Mouse (Mus musculus): ENCODE results near the gene Shh.

Gene Shh

DNA sequence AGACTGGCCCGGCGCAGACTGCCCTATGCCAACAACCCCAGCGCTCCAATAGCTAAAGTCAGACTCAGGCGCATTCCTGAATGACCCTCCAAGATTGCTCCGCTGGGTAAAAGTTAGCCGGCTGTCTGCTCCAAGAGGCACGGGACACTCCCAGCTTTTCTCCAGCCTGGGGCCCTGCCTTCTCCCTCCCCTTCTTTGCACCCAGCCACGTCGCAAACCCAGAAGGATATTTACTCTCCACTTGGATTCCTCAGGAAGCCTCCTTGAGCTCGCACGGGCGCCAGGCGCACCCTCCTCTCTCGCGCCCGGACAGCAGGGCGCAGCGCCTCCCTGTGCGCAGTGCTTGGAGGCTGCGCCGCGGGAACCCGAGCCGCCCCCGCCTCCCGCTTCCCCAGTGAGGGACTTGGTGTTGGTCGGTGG lies 8.2 kb downstream of the Shh start:
- DNase-seq: peak; percentile 8

DNA sequence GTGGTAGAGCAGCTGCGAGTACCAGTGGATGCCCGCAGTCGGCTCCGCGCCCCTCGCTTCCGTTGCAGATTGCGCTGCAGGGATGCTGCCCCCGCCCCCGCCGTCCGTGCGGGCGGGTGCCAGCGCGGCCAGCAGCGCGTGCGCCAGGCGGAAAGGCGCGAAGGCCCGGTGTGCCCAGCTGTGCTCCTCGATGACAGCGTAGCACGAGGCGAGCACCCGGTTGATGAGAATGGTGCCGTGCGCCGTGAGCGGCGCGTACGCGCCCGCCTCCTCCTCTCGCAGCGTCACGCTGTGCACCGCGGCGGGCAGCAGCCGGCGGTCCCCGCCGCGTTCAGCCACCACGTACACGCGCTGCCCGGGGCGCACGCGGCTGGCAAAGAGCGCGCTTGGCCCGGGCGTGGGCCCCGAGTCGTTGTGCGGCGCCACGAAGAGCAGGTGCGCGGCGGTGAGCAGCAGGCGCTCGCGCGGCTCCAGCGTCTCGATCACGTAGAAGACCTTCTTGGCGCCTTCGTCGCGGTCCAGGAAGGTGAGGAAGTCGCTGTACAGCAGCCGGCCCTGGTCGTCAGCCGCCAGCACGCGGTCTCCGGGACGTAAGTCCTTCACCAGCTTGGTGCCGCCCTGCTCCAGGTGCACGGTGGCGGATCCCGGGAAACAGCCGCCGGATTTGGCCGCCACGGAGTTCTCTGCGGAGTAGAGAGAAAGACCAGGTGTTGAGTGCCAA lies 9.0 kb downstream of the Shh start:
- DNase-seq: peak; percentile 1

DNA sequence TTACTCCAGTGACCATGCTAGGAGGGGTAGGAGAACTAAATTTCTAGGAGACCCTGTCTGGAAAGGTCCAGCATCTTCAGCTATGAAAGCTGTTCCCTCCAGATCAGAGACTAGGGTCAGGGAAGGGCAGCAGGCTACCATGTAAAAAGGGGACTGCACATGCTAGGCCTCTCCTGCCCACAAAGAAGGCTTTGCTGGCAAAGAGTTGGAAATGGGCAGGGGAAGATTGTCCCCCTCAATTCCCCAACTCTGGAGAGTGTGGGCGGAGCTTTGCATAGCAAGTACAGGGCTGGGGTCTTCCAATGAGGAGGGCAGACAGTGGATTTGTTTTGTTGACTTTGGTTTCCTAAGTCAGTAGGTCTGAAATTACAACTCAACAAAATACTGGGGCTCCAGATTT lies 10.7 kb downstream of the Shh start:
- no peak for DNase-seq

DNA sequence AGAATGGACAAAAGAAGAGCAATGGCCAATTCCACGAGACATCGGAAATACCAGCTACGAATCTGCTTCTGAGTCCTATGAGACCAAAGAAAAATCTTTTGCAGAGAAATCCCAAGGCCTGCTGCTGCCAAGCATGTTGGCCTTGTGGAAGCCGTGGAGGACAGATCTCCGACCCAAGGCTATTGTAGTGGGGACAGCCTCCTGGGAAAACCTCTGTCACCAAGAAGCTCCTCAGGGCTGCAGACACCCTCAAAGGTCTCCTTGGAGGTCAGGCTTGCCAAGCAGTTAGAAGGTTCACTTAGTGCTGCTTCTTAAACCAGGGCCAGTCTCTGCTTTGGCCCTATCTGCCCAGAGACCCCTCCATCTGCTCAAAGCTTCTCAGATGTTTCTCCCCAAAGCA lies 11.3 kb downstream of the Shh start:
- no peak for DNase-seq

GRCm38 (mm10) chr5:28454546-28454945 lies 12.5 kb downstream of the Shh start:
- no peak for DNase-seq

- DNase-seq: no peak
Measured at GRCm38 (mm10) chr5:28453523-28453922, 13.5 kb downstream of the Shh start.

DNA sequence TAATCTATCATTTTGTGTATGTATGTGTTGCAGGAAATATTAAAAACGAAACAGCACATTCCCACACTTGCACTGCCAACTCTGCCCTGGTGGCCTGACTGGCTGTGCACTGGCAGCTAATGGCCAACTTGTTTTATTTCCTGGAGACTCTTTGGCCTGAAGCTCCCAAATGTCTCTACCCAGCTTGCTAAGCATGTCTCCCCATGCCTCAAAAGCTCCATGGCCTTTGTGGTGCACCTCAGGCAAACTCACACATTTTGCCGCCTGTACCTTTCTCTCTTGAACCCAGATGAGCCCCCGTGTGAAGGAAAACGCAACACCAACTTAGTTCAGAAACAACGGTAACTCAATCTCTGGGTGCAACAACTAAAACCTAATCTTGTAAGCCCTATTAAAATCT lies 14.0 kb downstream of the Shh start:
- DNase-seq: no peak

DNA sequence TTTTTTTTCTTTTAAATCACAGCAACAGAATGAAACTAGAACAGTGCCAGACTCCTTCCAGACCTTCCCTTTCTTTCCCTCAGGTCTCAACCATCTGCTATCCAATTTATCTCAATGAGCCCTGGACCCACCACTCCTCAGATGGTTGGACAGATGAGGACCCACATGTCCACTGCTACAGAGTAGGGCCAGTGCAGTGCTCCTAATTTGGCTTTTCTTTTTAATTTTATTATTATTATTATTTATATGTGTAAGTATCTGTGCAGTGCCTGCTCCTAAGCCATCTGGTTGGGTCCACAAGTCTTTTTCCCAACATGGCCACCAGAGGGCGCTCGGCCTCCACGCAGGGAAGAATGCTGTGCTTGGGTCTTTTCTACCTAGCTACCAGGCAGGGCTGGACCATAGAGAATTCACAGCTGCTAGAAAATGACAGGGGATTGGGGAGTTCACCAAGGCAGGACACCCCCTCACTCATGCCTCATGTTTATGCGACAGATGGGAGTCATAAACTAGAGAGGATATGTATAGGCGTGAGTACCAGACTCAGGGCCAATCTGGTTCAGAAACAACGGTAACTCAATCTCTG lies 15.9 kb downstream of the Shh start:
- DNase-seq: peak; percentile 52

GRCm38 (mm10) chr5:28450126-28450890 lies 16.7 kb downstream of the Shh start:
- no peak for DNase-seq

DNA sequence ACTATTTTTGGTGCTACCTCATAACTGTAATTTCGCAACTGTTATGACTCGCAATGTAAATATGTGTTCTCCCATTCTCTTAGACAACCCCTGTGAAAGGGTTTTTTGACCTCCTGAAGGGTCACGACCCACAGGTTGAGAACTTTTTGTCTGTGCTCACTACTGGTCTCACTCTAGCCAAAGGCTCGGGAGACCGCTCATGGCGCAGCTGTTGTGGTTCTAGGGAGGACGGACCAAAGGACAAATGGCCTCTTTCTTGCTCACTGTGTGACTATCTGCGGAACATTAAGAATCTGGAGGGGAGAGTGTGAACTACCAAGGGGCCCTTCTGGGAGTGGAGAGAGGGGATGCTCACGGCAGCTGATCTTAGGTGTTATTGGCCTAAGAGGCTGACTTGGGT lies 41.1 kb downstream of the Shh start:
- DNase-seq: no peak

DNA sequence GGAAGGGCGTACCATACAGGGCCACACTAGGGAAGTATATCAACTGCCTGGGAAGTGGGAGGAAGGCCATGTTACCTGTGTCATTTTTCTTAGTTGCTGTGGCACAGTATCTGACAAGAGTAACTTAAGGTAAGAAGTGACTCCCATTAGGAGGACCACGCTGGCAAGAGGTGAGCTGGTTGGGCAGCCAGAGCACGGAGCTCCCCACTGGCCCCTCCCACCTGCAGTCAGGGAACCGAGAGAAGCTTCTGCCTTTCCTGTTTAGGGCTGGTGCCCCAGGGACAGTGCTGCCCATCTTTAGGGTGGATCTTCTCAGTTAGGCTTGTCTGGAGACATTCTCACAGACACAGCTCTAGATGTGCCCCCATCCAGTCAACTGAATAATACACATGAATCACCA lies 43.3 kb downstream of the Shh start:
- no peak for DNase-seq

- no peak for DNase-seq
Measured at GRCm38 (mm10) chr5:28419640-28420265, 47.3 kb downstream of the Shh start.

DNA sequence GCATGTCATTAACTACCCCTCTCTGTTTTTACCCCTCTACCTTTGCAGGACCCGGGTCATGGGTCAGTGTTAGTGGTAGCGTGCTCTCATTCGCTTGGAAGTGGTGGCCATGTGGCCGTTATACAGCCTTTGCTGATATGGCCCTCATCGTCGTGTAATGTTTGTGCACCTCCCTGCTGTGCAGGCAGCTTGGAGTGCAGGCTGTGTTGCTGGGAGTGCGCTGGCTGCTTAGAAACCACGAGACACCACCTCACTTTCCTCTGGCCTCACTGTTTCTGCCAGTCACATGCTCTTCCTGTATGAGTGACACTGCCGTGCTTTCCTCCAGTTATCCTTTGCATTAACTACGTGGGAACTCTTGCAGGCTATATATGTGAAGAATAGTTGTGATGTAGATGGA lies 48.3 kb downstream of the Shh start:
- no peak for DNase-seq

- DNase-seq: no peak
Measured at GRCm38 (mm10) chr5:28416029-28416428, 51.0 kb downstream of the Shh start.

DNA sequence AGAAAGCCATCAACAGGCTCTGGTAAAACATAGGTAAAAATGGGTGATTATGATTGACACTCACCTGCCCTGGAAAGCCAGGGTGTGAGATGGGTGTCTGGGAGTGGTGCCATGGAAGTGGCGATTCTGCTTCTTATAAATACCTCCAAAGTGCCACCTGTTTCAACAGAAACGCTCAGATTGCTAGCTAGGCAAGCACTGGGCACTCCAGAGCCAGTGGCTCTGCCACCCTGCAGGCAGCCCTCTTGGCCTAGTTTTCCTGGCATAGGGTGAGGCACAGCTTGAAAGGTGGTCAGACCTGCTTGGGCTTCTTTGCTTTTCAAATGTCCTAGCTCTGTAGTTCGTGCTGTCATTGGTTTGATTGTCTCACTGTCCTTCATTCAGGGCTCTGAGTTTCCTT lies 53.0 kb downstream of the Shh start:
- DNase-seq: no peak

DNA sequence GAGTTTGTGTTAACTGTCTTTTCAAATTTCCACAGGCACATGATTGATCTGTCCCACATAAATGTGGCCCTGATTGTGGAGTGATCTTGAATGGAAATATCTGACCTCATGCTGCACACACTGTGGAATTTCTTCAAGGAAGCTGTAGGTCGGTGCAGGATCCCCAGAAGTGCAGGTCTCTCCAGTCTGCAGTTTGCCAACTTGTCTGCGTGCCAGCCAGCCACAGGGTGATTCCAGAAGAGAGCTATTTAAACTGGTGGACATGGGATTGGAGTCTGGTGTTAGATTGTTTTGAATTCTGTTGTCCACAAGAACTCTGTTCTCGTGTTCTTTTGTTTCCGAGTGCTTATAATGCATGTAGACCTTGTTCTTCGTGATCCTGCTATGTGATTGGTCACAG lies 53.5 kb downstream of the Shh start:
- no peak for DNase-seq

DNA sequence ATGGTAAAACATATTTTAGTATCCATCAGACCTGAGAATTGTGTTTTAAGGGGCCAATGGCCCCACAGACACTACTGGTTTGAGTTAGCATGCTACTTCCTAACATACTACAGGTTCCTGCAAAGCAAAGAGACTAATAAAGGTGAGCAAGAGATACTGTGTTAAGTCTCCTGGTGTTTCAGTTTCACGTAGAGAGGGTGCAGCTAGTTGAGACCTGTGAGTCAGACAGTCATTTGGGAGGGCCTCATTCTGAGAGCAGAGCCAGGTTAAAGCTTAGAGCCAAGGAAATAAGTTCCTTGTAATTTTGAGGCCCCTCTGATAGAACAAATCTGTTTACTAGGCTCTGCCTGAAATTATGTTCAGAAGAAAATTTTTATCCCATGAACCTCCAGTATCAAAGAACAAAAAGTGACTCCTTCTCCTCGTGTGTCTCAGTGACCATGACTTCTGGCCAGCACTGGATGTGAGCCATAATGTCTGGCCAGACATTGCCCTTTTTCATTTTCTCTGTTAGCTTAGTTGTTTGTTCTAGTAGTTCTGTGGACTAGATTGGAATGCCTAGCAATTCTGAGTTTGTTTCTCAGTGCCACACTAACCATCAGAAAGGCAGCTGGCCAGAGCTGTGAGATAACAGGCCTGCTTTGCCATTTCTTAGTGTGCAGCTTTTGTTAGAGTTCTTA lies 54.9 kb downstream of the Shh start:
- no peak for DNase-seq

All from kidney, adult 11 months (tissue).